Mouse (Mus musculus): Measurements from ENCODE around the gene Agrp. TPM values are rescaled to one million over a fixed set of nuclear protein-coding genes. Genes with fewer than 3 reads are reported as not detected.

The Agrp gene
- total RNA-seq, 1 experiment from 2014 or later = not detected

- ATAC-seq (ENCODE audit: extremely low read depth, insufficient number of reproducible peaks, low FRiP score, poor library complexity, severe bottlenecking) = no peak
These were observed 12.8 kb downstream of the Agrp start for GRCm38 (mm10) chr8:105624401-105624800.

DNA sequence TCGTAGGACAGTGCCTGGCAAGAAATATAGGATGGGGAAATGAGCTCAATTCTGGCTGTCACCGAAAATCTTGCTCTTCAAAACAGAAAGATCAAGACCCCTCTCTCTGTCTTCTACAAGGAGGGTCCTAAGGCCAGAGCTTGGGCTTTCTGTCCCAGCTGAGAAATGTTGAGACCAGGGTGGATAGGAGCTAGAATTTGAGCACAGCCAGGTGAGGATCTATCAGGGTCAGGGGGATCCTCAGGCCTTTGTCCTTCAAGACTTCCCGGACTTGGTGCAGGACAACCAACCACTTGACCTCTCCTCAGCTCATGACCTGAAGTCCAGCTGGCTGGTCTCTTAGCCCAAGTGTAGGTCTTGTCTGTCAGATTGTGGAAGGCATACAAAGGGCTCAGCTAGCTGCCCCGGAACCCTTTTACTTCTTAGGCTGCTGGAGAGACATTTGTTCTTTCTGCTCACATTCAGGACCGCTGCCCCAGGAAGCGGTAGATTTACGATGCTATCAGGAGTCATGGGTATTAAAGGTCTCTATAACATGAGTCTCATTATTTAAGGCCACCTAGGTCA lies 13.4 kb downstream of the Agrp start:
- ATAC-seq (ENCODE audit: extremely low read depth, insufficient number of reproducible peaks, low FRiP score, poor library complexity, severe bottlenecking) = no peak

GRCm38 (mm10) chr8:105623118-105623517 lies 14.1 kb downstream of the Agrp start:
- peak; percentile 78 for ATAC-seq (ENCODE audit: extremely low read depth, insufficient number of reproducible peaks, low FRiP score, poor library complexity, severe bottlenecking)

DNA sequence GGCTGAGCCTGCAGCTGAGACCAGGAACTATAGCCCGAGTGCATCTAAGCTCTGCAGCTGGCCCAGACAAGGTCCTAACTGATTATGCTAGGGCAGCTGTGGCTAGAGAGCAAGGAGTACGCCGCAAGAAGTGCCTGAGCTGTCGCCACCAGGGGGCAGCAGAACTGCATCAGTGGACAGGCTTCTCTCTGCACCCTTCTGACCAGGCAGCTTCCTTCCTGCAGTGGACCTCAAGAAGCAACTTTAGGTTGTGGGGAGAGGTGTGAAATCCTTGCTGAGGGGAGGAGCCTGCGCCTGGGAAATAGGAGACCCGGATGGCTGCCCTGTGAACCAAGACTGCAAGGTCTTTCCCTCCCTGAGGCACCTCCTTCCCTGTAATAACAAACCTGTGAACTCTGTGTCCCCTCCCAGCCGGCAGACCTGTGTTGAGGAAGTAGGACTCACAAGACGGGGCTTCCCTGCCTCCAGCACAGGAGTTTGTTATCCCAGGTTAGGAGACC lies 14.7 kb downstream of the Agrp start:
- peak; percentile 79 for ATAC-seq (ENCODE audit: extremely low read depth, insufficient number of reproducible peaks, low FRiP score, poor library complexity, severe bottlenecking)

DNA sequence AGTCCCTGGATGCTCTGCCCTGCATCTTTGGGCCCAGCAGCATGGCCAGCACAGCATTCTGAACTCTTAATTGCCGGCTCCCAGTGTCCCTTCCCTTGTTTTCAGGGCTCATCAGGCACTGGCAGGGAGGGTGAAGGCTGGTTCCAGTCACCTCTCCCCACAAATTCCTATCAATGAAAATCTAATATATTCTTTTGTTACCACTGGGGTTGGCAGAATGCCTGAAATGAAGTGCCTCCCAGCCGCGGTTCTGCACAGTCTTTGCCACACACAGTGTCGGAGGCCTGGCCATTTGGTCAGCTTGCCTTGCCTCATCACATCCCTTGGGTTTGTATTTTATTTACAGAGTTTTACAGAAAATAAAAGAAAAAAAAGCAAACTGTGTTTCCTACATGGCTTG lies 15.4 kb downstream of the Agrp start:
- no peak for ATAC-seq (ENCODE audit: extremely low read depth, insufficient number of reproducible peaks, low FRiP score, poor library complexity, severe bottlenecking)

DNA sequence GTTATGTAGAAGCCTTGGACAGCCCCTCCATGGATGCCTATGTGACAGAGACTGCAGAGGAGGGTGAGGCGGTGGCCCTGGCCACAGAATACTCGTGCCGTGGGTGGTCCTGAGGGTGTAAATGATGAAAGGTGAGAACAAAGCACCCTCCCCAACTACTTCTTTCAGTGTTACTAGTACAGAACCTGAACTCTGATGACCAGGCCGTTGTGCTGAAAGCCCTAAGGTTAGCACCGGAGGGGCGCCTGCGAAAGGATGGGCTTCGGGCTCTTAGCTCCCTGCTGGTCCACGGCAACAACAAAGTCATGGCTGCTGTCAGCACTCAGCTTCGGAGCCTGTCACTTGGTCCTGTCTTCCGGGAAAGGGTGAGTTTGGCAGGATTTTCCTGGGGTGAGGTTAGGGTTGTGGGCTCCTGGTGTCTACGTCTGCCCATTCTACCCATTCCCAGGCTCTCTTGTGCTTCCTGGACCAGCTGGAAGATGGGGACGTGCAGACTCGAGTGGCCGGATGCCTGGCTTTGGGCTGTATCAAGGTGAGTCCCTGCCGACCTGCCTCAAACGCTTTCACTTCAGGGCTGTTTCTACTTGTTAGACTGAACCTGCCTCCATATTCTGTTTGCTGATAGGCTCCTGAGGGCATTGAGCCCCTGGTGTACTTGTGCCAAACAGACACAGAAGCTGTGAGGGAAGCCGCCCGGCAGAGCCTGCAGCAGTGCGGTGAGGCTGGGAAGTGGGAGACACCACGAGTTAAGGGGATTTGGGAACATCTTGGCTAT lies 16.1 kb downstream of the Agrp start:
- no peak for ATAC-seq (ENCODE audit: extremely low read depth, insufficient number of reproducible peaks, low FRiP score, poor library complexity, severe bottlenecking)

GRCm38 (mm10) chr8:105620211-105620610 lies 17.0 kb downstream of the Agrp start:
- ATAC-seq (ENCODE audit: extremely low read depth, insufficient number of reproducible peaks, low FRiP score, poor library complexity, severe bottlenecking) = no peak

DNA sequence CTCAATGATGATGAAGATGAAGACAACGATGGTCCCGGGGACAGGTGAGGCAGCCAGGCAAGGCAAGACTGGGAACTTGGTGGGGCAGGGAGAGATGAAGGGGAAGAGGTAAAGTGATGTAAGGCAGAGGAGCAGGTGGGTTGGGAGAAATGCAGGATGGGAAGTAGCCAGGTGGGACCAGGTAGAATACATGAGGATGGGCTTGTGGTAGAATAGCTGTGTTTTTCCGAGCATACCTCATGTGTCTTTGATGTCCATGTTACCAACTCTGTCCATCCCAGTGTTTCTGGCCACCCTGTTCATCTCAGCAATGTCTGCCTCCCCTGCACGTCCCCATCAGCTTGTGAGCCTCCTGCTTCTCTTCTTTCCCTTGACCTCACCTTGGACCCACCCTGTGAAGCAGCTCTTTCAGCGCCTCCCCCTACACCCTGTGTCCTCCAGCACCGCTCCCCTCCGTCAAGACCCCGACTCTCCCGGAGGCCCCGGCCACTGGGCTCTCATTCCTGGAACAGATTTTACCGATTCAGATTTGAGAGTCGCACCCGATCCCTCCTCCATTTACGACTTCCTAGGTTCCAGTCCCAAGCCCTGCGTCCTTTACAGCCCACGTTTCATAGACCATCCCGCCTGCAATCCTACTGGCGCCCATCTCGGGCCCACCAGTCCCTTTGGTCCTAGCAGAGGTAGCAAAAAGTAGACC lies 18.2 kb downstream of the Agrp start:
- ATAC-seq (ENCODE audit: extremely low read depth, insufficient number of reproducible peaks, low FRiP score, poor library complexity, severe bottlenecking) = no peak

DNA sequence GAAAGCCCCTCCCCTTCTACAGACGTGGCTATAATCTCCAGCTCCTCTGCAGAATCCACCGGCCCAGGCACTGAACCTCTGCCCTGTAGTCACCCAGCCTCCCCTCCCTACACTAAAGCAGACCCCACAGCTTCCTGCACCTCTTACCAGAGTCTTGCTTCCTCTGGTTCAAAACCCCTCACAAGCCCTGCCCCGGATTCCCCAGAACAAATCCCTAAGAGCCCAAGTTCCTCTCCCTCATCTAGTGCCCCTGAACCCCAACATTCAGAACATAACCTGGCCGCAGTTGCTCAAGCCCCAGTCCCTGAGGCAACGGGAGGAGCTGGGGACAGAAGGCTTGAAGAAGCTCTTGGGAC lies 18.9 kb downstream of the Agrp start:
- no peak for ATAC-seq (ENCODE audit: extremely low read depth, insufficient number of reproducible peaks, low FRiP score, poor library complexity, severe bottlenecking)

DNA sequence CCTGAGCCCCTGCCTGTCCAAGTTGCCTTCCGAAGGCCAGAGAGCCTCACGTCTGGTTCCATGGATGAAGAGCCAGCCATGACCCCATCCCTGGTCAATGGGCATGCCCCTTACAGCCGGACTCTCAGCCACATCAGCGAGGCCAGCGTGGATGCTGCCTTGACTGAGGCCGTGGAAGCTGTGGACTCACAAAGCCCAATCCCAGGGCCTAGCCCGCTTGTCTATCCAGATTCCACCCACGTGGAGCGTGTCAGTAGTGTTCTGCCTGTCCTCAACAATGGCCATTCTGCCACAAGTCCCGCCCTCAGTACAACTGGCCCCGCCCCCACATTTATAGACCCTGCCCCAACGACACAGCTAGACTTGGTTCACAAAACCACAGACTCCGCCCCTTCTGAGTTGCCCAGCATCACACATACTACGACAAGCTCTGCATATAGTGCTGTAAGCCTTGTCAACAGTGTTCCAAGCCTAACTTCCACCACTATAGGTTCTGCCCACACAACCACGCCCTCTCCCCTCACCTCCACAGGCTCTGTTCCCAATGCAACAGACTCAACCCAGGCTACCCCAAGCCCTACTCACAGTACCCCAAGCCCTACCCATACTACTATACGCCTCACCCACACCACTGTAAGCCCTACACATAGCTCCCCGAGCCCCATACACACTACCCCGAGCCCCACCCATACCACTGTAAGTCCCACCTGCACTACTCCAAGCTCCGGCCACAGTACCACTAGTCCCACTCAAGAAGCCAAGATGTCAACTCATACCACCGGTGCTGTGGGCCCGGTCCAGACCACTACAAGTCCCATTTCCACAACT lies 19.5 kb downstream of the Agrp start:
- no peak for ATAC-seq (ENCODE audit: extremely low read depth, insufficient number of reproducible peaks, low FRiP score, poor library complexity, severe bottlenecking)

DNA sequence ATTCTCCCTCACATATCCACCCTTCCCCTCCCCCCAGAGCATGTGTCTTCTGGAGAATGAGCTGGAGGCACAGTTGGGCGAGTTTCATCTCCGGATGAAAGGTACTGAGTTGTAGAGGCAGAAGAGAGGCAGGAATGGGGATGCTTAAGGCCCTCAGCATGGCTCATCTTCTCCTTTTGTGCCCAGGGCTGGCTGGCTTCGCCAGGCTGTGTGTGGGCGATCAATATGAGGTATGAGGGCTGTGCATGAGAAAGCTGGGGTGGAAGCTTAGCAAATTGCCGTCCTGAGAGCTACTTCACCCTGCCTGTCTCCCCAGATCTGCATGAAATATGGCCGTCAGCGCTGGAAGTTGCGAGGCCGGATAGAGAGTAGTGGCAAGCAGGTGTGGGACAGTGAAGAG lies 21.3 kb downstream of the Agrp start:
- no peak for ATAC-seq (ENCODE audit: extremely low read depth, insufficient number of reproducible peaks, low FRiP score, poor library complexity, severe bottlenecking)

DNA sequence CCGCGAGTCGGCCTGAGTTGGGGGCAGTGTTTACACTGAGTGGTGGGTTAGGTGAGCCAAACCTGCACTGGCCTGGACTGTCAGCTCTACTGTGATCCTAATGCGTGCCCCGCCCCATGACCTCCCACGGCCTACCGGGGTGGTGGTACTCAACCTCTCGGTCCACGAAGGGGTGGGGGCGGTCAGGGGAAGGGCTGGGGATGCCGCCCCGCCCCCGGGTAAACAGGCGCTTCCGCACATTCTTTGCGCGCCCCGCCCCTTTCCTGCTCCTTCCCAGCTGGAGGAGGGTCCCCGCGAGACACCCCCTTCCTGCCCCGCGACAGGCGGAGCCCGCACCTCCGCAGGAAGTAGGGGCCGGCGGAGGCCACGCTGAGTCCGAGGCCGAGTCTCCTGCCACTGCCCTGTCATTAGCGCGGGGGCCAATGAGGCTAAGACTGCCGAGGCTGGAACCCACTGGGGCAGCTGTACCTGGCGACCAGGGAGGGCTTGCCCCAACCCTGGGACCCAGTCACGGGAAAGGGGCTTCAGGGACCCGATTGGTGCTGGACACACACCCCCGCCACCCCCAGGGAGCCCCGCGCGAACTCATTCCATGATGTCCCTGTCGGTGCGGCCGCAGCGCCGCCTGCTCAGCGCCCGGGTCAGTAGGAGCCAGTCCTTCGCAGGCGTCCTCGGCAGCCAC lies 23.2 kb downstream of the Agrp start:
- peak; percentile 31; the same call in 1 of the 2 replicates for ATAC-seq (ENCODE audit: extremely low read depth, insufficient number of reproducible peaks, low FRiP score, poor library complexity, severe bottlenecking)

GRCm38 (mm10) chr8:105613037-105613436 lies 24.2 kb downstream of the Agrp start:
- no peak for ATAC-seq (ENCODE audit: extremely low read depth, insufficient number of reproducible peaks, low FRiP score, poor library complexity, severe bottlenecking)

- ATAC-seq (ENCODE audit: extremely low read depth, insufficient number of reproducible peaks, low FRiP score, poor library complexity, severe bottlenecking) = no peak
These were observed 25.4 kb downstream of the Agrp start for GRCm38 (mm10) chr8:105611836-105612235.

DNA sequence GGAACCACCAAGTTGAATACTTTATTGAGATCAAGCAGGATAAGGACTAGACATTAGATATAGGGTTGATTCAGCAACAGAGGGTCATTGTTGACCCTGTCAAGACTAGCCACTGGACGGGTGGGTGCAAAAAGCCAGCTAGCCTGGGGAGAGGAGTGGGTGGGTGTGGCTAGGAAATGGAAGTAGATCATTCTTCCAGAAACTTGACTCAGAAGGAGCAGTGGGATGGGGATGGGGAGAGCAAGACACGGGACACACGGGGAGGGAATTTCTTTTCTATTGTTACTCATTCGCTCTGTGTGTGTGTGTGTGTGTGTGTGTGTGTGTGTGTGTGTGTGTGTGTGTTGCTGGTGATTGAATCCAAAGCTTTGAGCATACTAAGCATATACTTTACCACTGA lies 27.4 kb downstream of the Agrp start:
- ATAC-seq (ENCODE audit: extremely low read depth, insufficient number of reproducible peaks, low FRiP score, poor library complexity, severe bottlenecking) = no peak

GRCm38 (mm10) chr8:105609355-105609754 lies 27.8 kb downstream of the Agrp start:
- ATAC-seq (ENCODE audit: extremely low read depth, insufficient number of reproducible peaks, low FRiP score, poor library complexity, severe bottlenecking) = no peak

- no peak; the same call in 1 of the 2 replicates for ATAC-seq (ENCODE audit: extremely low read depth, insufficient number of reproducible peaks, low FRiP score, poor library complexity, severe bottlenecking)
These were observed 29.5 kb downstream of the Agrp start for GRCm38 (mm10) chr8:105607684-105608083.

DNA sequence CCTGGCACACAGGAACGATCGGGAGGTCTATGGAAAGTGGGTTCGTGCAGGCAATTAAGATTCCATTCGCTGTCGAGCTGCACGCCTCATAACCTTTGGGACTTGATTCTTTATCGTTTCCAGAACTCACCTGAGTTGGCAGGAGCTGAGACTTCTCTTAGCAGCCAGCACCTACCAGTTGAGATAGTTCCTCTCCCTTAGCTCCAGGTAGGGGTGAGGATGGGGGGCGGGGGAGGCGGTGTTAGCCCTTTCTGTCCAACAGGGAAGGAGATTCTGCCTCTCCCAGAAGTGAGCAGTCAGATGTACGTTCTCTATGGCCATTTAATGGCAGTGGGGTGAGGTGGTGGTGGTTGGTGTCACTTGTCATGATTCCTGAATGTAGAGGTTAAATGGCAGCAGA lies 30.1 kb downstream of the Agrp start:
- no peak for ATAC-seq (ENCODE audit: extremely low read depth, insufficient number of reproducible peaks, low FRiP score, poor library complexity, severe bottlenecking)

Data from neutrophil, adult 5-6 weeks (primary cell).